Mouse (Mus musculus) ES-Bruce4 (cell line): ENCODE data around the gene Wdr60.

Source experiments
- CTCF ChIP-seq: IDR thresholded peaks from one replicate; pipeline ENCODE4 v1.8.1; 2011; ENCODE audit warnings: low read depth, low read length
- EP300 ChIP-seq: IDR thresholded peaks from 2 replicates; pipeline ENCODE4 v1.6.1; 2011; ENCODE audit warnings: low read depth, low read length; ENCODE audit not compliant: insufficient read depth
- POLR2A ChIP-seq: IDR thresholded peaks from one replicate; pipeline ENCODE4 v1.8.1; 2011; ENCODE audit warnings: low read length; ENCODE audit not compliant: insufficient read depth

DNA sequence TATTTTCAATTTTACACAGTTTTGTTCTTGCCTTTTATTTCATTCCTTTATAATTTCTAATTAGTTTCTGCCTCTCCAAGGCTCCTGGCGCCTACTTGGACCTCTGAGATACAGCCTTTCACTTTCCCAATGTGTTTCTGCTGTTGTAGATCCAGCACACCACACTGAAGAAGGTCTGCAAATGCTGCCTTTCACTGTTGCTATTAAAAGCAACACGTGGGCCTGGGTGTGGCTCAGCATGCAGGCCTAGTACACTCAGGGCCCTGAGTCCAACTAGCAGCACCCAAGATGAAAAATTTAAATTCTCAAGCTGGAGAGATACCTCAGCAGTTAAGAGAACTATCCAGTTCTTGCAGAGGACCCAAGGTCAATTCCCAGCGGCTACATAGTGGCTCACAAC, 26.2 kb downstream of the Wdr60 start:
- TF ChIP-seq CTCF = no peak
- TF ChIP-seq POLR2A = no peak
- no peak for TF ChIP-seq EP300
